Mouse (Mus musculus): Measurements from ENCODE around the gene Pop5.

Gene Pop5

DNA sequence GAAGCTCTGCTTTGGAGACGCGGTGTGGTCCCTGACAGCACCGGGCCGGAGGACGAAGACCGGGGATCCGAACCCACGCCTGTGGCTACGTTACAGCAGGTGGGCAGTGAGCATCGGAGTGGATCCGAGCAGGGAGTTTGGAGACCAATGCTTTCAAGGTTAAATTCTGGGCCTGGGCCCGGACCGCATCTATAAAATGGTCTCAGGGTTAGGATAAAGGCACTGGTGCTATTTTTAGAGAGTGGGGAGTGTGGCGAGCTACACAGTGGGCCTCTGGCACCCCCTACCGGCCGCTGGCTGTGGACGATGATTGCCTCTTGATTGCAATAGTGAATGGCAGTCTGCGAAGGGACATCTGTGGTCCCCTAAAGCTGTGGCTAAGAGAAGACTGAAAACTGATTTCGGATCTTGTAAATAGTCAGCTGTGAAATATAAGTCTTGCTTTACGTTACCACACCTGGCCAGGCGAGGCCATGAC, at the start of gene Pop5:
Pop5 (plus strand) TSS at position 51 of the 478 bp plus-strand sequence.
- DNase-seq = peak; percentile 62 to 63

DNA sequence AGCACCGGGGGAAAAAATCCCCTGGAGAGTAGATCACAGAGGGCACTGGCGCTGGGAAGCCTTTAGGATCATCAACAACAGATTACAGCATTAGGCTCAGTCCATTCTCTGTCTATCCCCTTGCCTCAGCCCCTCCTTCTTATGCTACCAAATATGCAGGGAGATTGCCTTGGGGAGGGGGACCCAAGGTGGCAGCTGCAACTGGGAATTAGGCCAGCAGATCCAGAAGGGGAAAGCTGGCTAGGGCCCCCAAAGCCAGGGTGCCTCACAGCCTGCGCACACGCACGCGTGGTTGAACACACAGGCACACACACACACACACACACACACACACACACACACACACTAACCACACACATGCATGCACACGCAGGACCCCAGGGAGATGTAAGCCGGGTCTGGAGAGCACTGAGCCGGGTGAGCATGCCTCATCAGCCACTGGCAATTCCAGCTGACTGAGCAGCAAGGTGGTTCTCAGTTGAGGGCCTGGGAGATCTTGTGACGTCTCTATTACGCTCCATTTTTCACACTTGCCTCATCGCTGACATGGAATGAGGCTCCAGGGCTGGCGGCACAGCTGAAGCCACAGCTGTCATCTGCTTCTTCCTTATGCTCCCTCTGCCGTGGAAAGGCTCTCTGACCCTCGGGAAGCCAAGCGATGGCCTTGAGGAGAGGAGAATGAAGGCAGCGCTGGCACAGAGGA, 49.1 kb upstream of the Pop5 start:
- no peak for DNase-seq

- peak; percentile 68 to 73 for DNase-seq
Observed at GRCm38 (mm10) chr5:115187188-115188131, 48.2 kb upstream of the Pop5 start.

DNA sequence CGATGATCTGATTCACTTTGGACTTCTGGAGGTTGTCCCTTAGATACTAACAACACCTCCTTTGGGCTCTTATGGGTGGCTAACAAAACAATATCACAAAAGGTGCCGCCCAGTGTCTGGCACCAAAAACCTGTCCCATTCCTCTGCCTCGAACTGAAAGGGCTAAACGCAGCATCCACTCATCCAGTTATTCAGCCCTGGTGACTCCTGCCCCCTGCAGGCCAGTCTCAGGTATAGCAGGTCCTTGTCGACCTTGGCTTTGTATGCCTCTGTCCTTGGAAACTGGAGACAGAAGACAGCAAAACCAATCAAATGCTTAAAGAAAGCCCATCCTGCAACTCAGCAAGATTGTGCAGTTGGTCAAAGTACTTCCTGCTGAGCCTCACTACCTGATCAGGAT, 46.8 kb upstream of the Pop5 start:
- DNase-seq = no peak

- no peak for DNase-seq
Observed at GRCm38 (mm10) chr5:115190081-115190480, 45.6 kb upstream of the Pop5 start.

GRCm38 (mm10) chr5:115191880-115192827, 43.5 kb upstream of the Pop5 start:
- no peak for DNase-seq

GRCm38 (mm10) chr5:115192828-115193195, 42.8 kb upstream of the Pop5 start:
- DNase-seq = no peak

- peak in 1 of 2 experiments; percentile 35 for DNase-seq
Observed at GRCm38 (mm10) chr5:115193226-115193625, 42.4 kb upstream of the Pop5 start.

DNA sequence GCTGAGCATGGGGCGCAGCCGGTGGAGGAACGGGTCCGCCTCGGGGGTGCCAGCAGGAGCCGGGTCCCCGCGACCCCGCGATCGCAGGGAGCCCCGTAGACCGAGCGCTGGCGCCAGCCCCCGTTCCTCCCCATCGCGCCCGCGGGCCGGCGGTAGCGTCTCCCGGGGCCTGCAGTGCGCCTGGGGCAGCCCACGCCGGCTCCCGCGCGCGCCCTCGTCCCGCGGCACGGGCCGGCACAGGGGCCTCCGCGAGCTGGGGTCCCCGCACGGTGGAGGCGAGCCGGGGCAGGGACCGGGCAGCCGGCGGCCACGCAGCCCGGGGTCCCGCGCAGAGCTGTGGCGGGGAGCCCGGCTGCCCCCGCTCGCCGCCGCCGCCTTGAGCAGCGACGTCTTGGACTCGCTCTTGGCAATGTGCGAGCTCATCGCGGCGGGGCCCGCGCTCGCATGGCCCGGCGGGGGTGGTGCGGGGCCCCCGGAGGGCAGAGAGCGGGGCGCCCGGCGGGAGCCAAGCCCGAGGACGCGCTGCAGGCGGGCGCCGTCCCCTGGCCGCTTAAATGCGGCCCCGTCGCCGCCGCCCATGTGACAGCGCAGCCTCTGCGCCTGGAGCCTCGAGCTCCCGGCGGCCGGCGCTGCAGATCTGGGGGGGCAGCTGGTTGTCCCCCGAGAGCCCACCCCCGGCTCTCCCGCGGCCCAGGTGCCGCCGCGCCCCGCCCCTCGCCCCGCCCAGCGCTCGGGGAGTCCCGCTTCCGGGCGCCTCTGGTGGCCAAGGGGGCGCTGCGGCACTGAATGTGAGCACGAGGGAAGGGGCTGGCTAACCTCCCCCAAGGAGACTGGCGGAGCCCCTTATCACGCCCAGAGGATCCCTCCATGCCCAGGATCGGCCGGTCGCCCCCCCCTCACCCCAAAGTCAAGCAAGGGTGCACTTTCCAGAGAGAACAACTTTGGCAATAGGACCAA, 41.7 kb upstream of the Pop5 start, which contains the start of gene Cabp1:
Cabp1 (minus strand) TSS at position 713 of the 957 bp plus-strand sequence.
- peak; percentile 63 to 66 for DNase-seq

DNA sequence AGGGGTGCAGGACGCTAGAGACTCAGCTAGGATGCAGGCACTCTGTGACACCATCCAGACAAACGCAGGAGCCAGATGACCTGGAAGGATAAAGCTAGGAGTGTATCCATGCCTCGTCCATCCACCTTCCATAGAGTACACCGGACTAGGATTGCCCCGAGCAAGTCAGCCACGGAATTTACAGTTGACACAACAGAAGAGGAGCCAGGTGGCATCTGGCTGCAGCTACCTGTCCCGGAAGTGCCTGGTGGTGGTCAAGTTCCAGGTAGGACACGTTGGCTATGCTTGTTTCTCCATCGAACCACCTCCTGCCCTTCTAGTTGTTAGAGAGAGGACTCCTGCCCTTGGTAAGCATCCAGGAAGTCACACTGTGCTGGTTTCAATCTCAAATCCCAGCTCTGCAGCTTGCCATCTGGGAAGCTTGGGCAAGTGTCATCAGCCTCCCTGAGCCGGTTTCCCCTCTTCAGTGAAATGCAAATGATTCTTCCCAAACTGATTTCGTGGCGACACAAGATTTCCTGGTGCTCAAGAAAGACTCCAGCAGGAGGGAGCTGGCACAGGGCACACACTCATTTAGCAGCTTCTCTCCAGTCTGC, 40.9 kb upstream of the Pop5 start:
- DNase-seq = no peak

DNA sequence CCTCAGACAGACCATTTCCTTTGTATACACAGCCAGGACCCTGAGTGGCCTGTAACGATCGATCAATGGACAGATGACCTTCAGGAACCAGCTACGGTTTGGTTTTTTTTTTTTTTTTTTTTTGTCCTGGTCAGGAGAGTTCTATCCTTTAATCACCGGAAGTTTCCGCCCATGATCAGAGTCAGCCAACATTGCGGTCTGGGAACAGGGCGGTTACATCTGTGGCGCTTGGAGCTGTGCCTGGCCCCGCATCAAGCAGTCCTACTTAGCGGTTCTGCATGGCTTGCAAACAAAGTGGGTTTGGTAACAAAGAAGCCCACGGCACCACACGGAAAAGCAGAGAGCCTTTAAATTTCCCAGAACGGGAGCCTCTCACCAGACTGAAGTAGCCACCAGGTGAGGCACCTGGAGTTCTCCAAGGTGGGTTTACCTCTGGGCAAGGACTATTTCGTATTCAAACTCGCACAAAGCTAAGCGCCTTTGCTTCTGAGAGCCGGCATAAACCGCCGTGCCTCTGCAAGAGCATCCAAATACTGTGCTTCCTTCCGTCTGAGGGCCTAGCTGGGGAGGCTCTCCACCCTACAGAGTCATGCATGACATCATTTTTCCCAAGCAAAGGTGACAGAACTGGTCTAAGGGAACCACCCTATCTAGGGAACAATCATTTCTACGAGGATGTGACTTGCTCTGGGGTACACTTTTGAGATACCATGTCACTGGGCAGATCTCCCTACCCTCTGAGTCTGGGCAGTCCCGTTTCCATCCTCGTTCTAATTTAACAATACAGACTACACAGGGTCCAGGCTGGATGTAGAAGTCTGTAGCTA, 31.7 kb upstream of the Pop5 start:
- DNase-seq = no peak

DNA sequence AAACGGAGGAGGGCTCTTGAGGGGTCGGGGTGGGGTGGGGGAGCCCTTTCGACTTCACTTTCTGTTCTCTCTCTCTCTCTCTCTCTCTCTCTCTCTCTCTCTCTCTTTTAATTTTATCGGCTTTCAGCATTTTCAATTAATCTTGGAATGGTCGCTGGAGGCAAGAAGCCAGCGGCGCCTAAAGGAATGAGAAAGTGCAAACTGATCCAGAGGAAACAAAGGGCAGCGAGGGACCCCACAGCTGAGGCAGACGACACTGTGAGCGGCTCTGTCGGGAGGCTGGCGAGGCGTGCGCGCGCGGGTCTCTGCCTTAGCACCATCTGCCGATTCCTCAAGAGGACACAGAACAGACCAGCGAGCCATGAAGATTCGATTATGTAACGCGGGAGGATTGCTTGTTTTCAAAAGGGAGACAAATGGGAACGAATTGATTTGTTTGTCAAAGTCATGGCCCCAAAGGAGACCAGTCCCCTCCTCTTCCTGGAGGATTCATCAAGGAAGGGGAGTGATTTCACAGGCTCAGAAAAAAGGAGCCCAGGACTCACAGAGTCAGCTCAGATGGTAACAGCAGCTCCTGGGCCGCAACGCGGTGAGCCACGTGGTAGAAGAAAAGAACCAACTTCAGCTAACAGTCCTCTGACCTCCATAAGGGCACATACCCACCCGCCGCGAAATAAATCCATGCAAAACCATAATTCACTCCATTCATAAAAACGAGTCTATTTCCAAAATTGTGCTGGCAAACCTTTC, 30.9 kb upstream of the Pop5 start:
- no peak for DNase-seq

GRCm38 (mm10) chr5:115207244-115207643, 28.4 kb upstream of the Pop5 start:
- no peak for DNase-seq

- no peak for DNase-seq
Observed at GRCm38 (mm10) chr5:115207892-115208291, 27.7 kb upstream of the Pop5 start.

DNA sequence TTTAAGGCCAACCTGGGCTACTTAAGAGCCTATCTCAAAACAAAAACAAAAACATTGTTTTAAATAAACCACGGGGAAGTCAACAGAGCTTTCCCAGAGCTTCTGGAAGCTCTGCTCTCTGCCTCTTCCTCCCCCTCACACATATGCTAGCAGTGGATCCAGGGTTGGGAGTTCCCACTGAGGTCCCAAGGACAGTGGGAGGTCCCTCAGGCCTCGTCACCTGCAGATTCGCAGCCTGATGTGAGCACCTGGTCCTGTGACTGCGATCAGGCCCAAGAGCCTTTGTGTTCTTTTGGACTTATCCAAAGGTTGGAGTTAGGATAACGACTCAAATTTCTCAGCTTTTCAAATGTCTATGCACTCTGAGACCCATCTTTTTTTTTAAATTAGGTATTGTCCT, 27.0 kb upstream of the Pop5 start:
- DNase-seq = no peak

- peak; percentile 16 to 25 for DNase-seq
Observed at GRCm38 (mm10) chr5:115210380-115210779, 25.3 kb upstream of the Pop5 start.

GRCm38 (mm10) chr5:115212451-115212850, 23.2 kb upstream of the Pop5 start:
- DNase-seq = no peak

DNA sequence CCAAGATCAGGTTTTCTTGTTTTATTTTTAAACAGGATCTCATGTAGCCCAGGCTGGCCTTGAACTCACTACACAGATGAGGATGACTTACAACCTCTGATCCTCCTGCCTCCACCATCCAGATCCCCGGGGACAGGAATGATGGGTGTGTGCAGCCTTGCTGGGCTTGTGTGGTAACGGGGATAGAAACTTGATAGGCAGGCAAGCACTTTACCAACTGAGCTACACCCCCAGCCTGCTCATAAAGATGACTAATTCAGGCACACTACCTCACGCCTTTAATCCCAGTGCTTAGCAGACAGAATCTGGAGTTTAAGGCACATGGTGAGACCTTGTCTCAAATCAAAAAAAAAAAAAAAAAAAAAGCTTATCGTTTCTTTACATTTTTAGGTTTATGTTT, 22.8 kb upstream of the Pop5 start:
- DNase-seq = no peak

GRCm38 (mm10) chr5:115214864-115215263, 20.8 kb upstream of the Pop5 start:
- no peak for DNase-seq

All from thymus, adult 18-20 months (tissue).